Mouse (Mus musculus) ES-Bruce4 (cell line): Measurements from ENCODE around the gene Epn3. TPM values are rescaled to one million over a fixed set of nuclear protein-coding genes. Genes with fewer than 3 reads are reported as not detected.

Experiments used
- H3K27ac ChIP-seq: 2 replicates; pipeline ENCODE4 v1.5.1; 2012; ENCODE audit warnings: low read length, inconsistent platforms; ENCODE audit not compliant: insufficient read depth
- H3K27me3 ChIP-seq: 2 replicates; pipeline ENCODE4 v1.6.1; 2012; ENCODE audit warnings: mild to moderate bottlenecking, low read length, inconsistent platforms; ENCODE audit not compliant: control insufficient read depth, poor library complexity, insufficient read depth, severe bottlenecking
- H3K36me3 ChIP-seq: 2 replicates; pipeline ENCODE4 v1.6.1; 2012; ENCODE audit warnings: inconsistent platforms, mild to moderate bottlenecking, low read length, moderate library complexity; ENCODE audit not compliant: control insufficient read depth, poor library complexity, insufficient read depth, severe bottlenecking
- H3K4me1 ChIP-seq: one replicate; pipeline ENCODE4 v1.8.1; 2011; ENCODE audit warnings: low read length; ENCODE audit not compliant: control insufficient read depth, insufficient read depth
- H3K4me3 ChIP-seq: 2 replicates; pipeline ENCODE4 v1.5.1; 2011; ENCODE audit warnings: low read depth, mild to moderate bottlenecking, low read length
- H3K9ac ChIP-seq: 2 replicates; pipeline ENCODE4 v1.6.1; 2012; ENCODE audit warnings: low read depth, mild to moderate bottlenecking, inconsistent platforms; ENCODE audit not compliant: poor library complexity, severe bottlenecking
- H3K9me3 ChIP-seq: replicated peaks from 2 replicates; pipeline ENCODE4 v1.6.1; 2012; ENCODE audit warnings: mild to moderate bottlenecking, low read length, inconsistent platforms; ENCODE audit not compliant: control insufficient read depth, poor library complexity, insufficient read depth, severe bottlenecking
- CTCF ChIP-seq: IDR thresholded peaks from one replicate; pipeline ENCODE4 v1.8.1; 2011; ENCODE audit warnings: low read depth, low read length
- EP300 ChIP-seq: IDR thresholded peaks from 2 replicates; pipeline ENCODE4 v1.6.1; 2011; ENCODE audit warnings: low read depth, low read length; ENCODE audit not compliant: insufficient read depth
- POLR2A ChIP-seq: IDR thresholded peaks from one replicate; pipeline ENCODE4 v1.8.1; 2011; ENCODE audit warnings: low read length; ENCODE audit not compliant: insufficient read depth
- polyA plus RNA-seq: library from polyadenylated mRNA; stranded (reverse); fragments of >200 nt; gene quantifications from 2 replicates; pipeline ENCODE4 v1.2.4, GENCODE M21; 2011; ENCODE audit warnings: low read depth; ENCODE audit not compliant: missing spikeins, insufficient read depth, insufficient read length

Epn3 gene
- polyA plus RNA-seq, 1 experiment, result 2.7 TPM

DNA sequence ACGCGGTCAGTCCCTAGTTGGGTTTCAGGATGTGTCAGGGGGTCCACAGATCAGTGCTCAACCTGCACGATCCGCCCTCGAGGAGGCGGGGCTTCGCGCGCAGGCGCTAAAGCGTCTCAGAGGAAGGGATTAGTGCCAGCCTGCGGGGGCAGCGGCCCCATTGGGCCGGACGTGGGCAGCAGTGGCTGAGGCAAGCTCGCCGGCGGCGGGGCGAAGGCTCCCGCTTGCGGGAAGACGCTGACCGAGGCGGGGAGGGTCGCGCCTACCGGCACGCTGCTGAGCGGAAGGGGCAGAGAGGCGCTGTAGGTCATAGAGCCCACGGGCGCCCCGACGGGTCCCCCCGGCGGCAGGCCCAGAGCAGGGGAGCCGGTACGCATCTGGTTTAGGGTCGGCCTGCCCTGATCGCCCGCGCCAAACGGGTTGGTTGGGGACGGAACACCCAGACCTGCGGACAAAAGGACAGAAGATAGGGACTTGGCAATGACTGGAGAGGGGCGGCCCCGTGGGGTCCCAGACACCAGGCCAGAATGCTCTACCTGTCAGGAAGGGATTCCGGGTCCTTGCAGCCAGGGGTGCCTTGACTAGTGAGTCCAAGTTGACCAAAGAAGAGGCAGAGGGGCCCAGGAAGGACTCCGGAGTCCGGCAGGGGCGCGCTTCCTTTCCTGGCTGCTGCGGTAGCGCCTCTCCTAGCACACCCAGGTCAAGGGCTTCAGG lies 8.6 kb downstream of the Epn3 start:
- peak overlapping the region; percentile 62 for H3K4me3 ChIP-seq
- no peaks in the 10 kb centered on the region for H3K9me3 ChIP-seq
- H3K4me1 ChIP-seq, result no peaks in the 10 kb centered on the region
- H3K36me3 ChIP-seq, result no peaks in the 10 kb centered on the region
- no peak overlapping the region for H3K27ac ChIP-seq
- H3K9ac ChIP-seq, result peak overlapping the region; percentile 71
- TF ChIP-seq EP300, result no peak
- no peak for TF ChIP-seq CTCF
- no peak for TF ChIP-seq POLR2A
- no peaks in the 10 kb centered on the region for H3K27me3 ChIP-seq

GRCm38 (mm10) chr11:94489745-94490144 lies 10.0 kb downstream of the Epn3 start:
- Histone ChIP-seq H3K4me1 (no peaks in the 10 kb centered on the region), H3K4me3 (no peak overlapping the region), H3K27ac (no peak overlapping the region), H3K27me3 (no peaks in the 10 kb centered on the region), H3K9ac (no peak overlapping the region), H3K9me3 (no peaks in the 10 kb centered on the region), H3K36me3 (no peaks in the 10 kb centered on the region)
- no peak for TF ChIP-seq EP300
- TF ChIP-seq CTCF, result no peak
- no peak for TF ChIP-seq POLR2A

DNA sequence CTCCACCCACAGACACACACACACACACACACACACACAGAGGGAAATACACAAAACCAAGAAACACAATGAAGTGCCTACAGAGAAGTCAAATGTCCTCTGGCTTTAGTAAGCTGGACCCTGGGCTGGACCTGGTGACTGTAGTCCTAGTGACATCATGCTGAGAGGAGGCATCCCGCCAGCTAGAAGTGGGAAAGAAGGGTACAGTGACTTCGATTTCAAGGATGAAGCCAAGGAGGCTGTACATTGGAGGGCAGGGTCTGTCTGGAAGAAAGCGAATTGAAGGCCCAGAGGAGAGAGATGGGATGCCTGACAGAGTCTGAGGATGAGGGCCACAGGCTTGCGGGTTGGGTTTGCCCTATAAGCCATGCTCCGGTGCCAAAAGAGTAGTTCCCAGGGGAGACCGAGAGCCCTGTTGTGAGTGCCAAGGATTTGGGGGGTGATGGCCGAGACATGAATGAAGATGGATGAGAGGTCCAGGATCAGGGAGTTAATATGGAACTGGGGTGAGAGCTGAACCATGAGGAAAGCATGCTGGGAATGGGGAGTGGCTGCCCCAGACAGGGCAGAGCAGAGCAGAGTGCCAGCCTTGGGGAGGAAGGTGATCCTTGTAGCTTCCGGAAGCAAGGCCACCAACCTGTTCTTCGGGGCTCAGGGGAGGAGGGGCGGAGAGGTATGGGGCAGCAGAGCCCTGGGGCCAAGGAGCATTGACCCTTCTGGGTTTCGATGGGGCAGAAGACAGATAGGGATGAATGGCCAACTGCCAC lies 10.8 kb downstream of the Epn3 start:
- no peak overlapping the region for H3K4me3 ChIP-seq
- no peak overlapping the region for H3K27ac ChIP-seq
- H3K36me3 ChIP-seq, result no peaks in the 10 kb centered on the region
- TF ChIP-seq CTCF (no peak), POLR2A (no peak)
- H3K9ac ChIP-seq, result no peak overlapping the region
- no peaks in the 10 kb centered on the region for H3K9me3 ChIP-seq
- no peaks in the 10 kb centered on the region for H3K4me1 ChIP-seq
- no peaks in the 10 kb centered on the region for H3K27me3 ChIP-seq

DNA sequence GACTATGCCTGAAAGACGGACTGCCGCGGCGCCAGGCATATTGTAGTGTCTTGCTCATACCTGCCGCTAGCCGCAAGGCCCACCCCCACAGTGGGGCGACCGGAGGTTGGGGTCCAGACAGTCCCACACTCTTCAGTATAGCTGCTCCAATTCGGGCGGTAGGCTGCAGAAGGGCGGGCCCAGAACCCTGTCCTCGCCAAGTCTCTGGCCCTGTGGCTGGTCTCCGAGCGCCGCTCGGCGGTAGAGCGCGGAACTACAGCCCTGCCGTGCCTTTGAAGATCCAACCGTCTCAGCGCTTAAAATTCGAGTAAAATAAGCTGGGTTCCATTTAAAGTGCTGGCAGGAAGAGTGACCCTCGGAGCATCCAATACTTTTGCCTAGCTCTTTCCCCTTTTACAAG lies 13.8 kb downstream of the Epn3 start, which contains the start of gene Spata20:
Gene Spata20 (minus strand): TSS at position 179 of the 400 bp plus-strand sequence.
- no peaks in the 10 kb centered on the region for H3K9me3 ChIP-seq
- H3K4me3 ChIP-seq, result no peak within 1 kb of the TSS
- H3K36me3 ChIP-seq, result no peaks in the 10 kb centered on the region
- no peak within 1 kb of the TSS for H3K27ac ChIP-seq
- H3K27me3 ChIP-seq, result no peaks in the 10 kb centered on the region
- no peaks in the 10 kb centered on the region for H3K4me1 ChIP-seq
- no peak within 1 kb of the TSS for H3K9ac ChIP-seq
- TF ChIP-seq CTCF (peak; percentile 88), EP300 (no peak)

- Histone ChIP-seq H3K27me3 (no peaks in the 10 kb centered on the region), H3K4me3 (no peak overlapping the region), H3K36me3 (no peaks in the 10 kb centered on the region), H3K4me1 (no peaks in the 10 kb centered on the region), H3K27ac (no peak overlapping the region), H3K9ac (no peak overlapping the region), H3K9me3 (no peaks in the 10 kb centered on the region)
- TF ChIP-seq EP300, result no peak
- TF ChIP-seq POLR2A, result no peak
- no peak for TF ChIP-seq CTCF
These were observed 14.6 kb downstream of the Epn3 start for GRCm38 (mm10) chr11:94485223-94485622.

DNA sequence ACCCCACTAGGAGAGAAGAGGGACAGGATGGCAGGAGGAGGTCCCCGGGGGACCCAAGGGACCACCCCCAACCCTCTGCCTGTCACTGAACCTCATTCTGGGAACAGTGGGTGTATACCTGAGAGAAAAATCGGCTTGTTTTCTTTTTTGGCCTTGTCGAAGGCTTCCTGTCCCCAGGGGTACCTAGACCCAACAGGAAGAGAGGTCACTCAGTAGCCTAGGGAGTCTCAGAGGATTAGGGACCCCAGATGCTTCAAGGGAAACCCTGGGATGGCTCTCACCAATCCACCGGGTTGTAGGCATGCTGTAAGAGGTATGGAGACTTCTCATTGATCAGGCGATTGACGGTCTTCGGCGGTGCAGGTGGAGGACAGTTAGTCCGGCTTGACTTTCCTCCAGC lies 15.1 kb downstream of the Epn3 start:
- Histone ChIP-seq H3K9ac (no peak overlapping the region), H3K27ac (no peak overlapping the region), H3K4me3 (no peak overlapping the region), H3K4me1 (no peaks in the 10 kb centered on the region), H3K27me3 (no peaks in the 10 kb centered on the region), H3K9me3 (no peaks in the 10 kb centered on the region), H3K36me3 (no peaks in the 10 kb centered on the region)
- no peak for TF ChIP-seq CTCF
- TF ChIP-seq POLR2A, result no peak
